Mouse (Mus musculus) central nervous system, embryonic 14 days (tissue): ENCODE results near the gene Dtnbp1. TPM values are rescaled to one million over a fixed set of nuclear protein-coding genes. Genes with fewer than 3 reads are reported as not detected.

Experiments used
- polyA plus RNA-seq: library from polyadenylated mRNA; depleted of rRNA; stranded (reverse); fragments of >200 nt; gene quantifications from 2 replicates; pipeline ENCODE4 v1.2.3, GENCODE M21; 2012; rRNA removed

Gene Dtnbp1
- polyA plus RNA-seq, result 107 and 112 TPM in 2 replicates

GRCm38 (mm10) chr13:45001911-45002615, at the start of gene Dtnbp1:
TSS of gene Dtnbp1 (minus strand) at chr13:45002147.

Other genes starting within 250 kb of the Dtnbp1 start
- 0.08 and 0.12 TPM in 2 replicates for gene Gm9817, start 76.5 kb upstream of the Dtnbp1 start, polyA plus RNA-seq